Mouse (Mus musculus) kidney, adult 11 months (tissue): Measurements from ENCODE around the gene Dlx6.

ENCODE experiments used
- DNase-seq: peaks from one replicate; pipeline ENCODE4 v3.0.0; 2022

Dlx6 gene

DNA sequence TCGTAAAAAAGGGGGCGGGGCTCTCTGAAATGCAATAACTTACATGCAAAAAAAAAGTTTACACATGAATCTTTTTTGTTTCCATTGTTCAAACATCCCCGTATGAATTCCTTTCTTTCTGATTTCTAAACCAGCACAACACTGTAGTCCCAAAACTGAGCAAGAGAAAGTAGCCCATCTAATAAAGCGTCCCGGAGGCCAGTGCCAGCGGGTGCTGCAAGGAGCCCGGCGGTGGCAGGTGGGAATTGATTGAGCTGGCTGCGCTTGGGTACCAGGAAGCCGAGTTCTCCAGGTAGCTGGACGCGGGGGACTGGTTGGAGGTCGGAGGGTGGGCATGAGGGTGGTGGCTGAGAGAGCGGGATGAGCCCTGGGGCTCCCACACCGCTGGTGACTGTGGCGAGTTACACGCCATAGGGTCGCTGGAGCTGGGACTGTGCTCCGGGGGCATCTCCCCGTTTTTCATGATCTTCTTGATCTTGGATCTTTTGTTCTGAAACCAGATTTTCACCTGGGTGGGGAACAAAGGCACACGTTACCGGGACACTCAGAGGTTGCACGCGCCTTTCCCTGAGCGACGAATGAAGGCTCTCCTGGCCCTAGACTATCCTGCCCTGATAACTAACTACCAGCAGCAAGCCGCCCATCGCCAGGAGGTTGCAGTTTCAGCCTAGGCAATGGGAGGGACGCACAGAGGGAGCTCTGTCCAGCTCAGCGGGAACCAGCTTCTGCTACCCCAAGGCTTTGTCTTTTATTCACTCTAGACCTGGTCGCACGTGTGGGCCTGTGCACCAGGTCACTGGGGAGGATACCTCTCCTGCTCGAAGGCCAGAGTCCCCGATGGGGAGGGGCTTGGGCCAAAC lies 15.1 kb downstream of the Dlx6 start:
- no peak for DNase-seq

DNA sequence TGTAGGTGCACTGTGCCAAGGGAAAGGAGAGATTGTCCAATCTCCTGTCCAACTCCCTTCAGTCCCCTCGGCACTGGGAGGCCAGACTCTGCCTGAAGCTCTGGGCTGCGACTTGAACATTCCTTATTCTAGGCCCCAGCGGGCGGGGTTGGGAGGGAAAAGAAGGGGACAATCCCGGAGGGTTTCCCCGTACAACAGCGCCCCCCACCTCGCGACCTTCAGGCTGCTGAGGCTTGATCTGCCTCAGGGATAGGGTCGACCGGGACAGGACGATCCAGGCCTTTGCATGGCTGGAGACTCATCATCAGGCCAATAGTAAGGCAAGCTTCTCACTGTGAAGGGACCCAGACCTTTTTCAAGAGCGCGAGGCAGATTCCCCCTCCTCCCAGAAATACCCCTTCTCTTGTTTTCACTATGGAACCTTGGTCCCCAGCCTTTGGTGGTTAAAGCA lies 15.7 kb downstream of the Dlx6 start:
- DNase-seq: no peak

- DNase-seq: peak; percentile 28
These were observed 16.5 kb downstream of the Dlx6 start for GRCm38 (mm10) chr6:6879371-6880325.

GRCm38 (mm10) chr6:6880361-6881114 lies 17.4 kb downstream of the Dlx6 start:
- DNase-seq: no peak

GRCm38 (mm10) chr6:6881115-6881637 lies 18.0 kb downstream of the Dlx6 start:
- DNase-seq: no peak

- peak; percentile 12 for DNase-seq
These were observed 18.6 kb downstream of the Dlx6 start, which contains the start of gene Dlx5 for GRCm38 (mm10) chr6:6881638-6882190. Gene Dlx5, minus strand, starts transcription at chr6:6882085.

DNA sequence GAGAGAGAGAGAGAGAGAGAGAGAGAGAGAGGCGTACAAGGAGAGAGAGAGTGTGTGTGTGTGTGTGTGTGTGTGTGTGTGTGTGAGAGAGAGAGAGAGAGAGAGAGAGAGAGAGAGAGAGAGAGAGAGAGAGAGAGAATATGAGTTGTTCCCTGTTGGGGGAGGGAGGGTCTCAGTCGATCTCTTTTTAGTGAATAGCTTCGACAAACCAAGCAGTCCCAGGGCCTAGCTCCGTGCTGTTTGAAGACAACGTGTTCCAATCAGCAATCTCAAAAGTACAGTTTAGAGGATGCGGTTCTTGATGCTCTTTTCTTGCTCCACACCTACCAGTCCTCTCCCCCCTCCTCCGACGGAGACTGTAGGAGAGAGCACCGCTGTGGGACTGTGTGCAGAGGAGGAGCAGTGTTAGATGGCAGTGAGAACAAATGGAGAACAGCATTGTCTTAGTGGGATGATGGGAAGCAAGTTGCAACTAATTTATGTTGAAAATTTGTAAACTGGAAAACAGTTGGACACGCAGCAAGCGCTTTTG lies 19.2 kb downstream of the Dlx6 start:
- DNase-seq: no peak

DNA sequence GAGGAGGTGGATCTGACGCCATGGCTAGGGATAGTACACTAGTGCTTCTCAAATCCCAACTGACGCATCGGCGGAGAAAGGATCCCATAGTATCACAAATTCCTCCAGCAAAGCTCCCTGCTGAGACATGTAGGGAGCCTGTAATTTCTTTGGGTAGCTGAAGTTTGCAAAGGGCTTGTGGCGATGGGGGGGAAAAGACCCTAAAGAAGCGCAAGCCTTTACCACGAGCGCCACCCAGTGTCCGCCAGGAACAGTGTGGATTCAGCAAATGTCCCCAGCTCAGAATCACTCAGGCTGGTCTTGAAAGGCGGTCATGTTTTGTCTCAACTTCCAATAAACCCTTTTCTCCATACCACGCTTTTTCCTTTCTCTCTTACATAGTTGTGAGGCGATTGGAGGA lies 21.8 kb downstream of the Dlx6 start:
- no peak for DNase-seq

GRCm38 (mm10) chr6:6886225-6886624 lies 23.1 kb downstream of the Dlx6 start:
- no peak for DNase-seq

DNA sequence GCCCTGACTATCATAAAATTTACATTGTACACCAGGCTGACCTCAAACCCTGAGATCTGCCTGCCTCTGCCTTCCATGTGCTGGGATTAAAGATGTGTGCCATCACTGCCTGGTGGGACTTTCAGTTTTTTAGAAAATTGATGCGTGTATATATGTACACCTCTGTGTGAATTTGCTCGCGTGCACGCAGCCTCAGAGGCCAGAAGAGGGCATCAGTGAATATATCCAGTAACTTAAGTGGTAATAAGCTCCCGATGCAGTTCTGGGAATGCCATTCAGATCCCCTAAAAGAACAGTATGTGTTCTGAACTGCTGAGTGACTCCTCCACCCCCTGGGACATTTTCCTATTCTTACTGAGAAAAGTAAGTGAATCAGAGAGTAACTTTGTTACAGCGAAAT lies 26.9 kb downstream of the Dlx6 start:
- DNase-seq: no peak

GRCm38 (mm10) chr6:6909586-6909985 lies 46.5 kb downstream of the Dlx6 start:
- DNase-seq: peak; percentile 19

GRCm38 (mm10) chr6:6914304-6914703 lies 51.2 kb downstream of the Dlx6 start:
- no peak for DNase-seq

- DNase-seq: no peak
These were observed 51.9 kb downstream of the Dlx6 start for GRCm38 (mm10) chr6:6914849-6915525.

DNA sequence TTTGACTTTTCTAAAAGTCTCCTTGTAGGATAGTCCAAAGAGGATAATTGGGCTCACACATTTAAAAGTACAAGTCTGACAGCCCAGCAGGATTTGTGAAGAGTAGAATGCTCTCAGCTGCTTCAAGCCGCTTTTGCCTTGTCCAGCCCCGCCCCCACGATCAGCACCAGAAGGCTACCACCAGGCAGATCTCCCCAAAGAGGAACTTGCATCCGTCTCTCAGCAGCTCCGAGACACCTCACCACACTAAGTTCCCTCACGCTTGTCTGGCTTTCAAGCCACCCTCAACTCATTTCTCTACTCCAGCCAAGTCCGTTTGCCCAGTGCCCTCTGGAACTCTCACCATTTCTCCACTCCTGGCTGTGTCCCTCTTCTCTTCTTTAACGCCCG lies 52.4 kb downstream of the Dlx6 start:
- DNase-seq: no peak

DNA sequence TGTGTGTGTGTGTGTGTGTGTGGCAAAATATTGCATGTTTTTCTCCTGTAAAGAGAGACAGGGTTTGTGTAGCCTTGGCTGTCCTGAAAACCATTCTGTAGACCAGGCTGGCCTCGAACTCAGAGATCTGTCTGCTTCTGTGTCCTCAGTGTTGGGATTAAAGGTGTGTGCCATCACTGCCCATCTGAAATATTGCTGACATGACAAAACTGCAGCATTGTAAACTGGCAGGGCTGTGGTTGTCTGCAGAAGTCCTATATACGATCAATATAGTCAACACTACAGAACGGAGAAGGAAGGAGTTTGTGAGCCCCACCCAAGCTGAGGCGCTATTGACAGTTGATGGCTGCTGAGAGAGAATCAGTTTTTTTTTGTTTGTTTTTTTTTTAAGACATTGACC lies 54.2 kb downstream of the Dlx6 start:
- DNase-seq: no peak
